ENCODE assay signal across 12 mouse cellular contexts in the genomic region with DNA sequence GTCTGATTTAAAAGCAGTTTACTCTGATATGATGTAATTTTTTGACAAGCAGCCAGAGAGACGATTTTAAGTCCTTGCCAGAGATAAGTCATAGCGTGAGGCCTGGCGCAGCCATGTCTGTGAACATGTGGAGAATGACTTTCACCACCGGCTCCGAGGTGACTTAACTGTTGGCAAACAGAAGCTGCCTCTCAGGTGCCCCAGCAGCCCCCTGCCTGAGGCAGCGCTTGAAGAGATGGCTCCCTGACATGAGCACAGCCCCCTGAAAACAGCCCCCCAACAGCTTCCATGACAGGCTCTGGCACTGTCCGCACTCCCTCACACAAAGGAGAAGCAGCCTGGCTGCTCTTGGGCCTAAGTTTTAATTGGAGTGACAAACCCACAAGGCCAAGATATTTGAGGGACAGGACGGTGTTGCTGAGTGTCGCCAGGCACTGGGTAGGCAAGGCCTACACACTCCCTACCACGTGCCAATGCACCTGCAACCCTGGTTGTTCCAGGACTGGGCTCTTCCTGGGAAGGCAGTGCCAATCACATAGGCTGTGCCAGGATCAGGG. TPM values are rescaled to one million over a fixed set of nuclear protein-coding genes. Genes with fewer than 3 reads are reported as not detected.
DNase-seq lines count a peak whose midpoint lies in the region; ATAC-seq and TF ChIP-seq lines count a peak whose summit lies in the region.
"Had no signal": no experiment of that assay in that cellular context is flagged by ENCODE, and none has a peak within 500 bp of the region (broad histone marks: within the 10 kb centered on the region; RNA-seq: fewer than 3 reads in every experiment).

No protein-coding gene starts in this region.

- H3K9me3 ChIP-seq in heart, embryonic 15.5 days (replicated peaks), result no peaks in the 10 kb centered on the region
- no peaks in the 10 kb centered on the region for H3K9me3 ChIP-seq in heart, embryonic 12.5 days (replicated peaks)
- no peaks in the 10 kb centered on the region for H3K9me3 ChIP-seq in embryonic facial prominence, embryonic 10.5 days
- H3K9me3 ChIP-seq in hindbrain, embryonic 12.5 days (replicated peaks), result no peaks in the 10 kb centered on the region
- H3K9me3 ChIP-seq in midbrain, postnatal 0 days (ENCODE audit: low read length), result no peaks in the 10 kb centered on the region
- H3K9me3 ChIP-seq: megakaryocyte, embryonic 14.5 days had no signal

- 45% methylated on average over 10 of the region's 10 CpGs for WGBS in heart, embryonic 15.5 days
- WGBS in heart, embryonic 12.5 days, result 58% methylated on average over 10 of the region's 10 CpGs
- WGBS in embryonic facial prominence, embryonic 10.5 days, result 86% methylated on average over 10 of the region's 10 CpGs
- 71% methylated on average over 10 of the region's 10 CpGs for WGBS in hindbrain, embryonic 12.5 days
- WGBS in midbrain, postnatal 0 days, result 42% methylated on average over 10 of the region's 10 CpGs

- H3K27me3 ChIP-seq in heart, embryonic 15.5 days, result no peaks in the 10 kb centered on the region
- no peaks in the 10 kb centered on the region for H3K27me3 ChIP-seq in heart, embryonic 12.5 days (replicated peaks)
- no peaks in the 10 kb centered on the region for H3K27me3 ChIP-seq in embryonic facial prominence, embryonic 10.5 days (replicated peaks; ENCODE audit: low read depth, poor library complexity, severe bottlenecking)
- no peaks in the 10 kb centered on the region for H3K27me3 ChIP-seq in hindbrain, embryonic 12.5 days
- no peaks in the 10 kb centered on the region for H3K27me3 ChIP-seq in midbrain, postnatal 0 days (ENCODE audit: insufficient read depth, low read length)
- H3K27me3 ChIP-seq: megakaryocyte, embryonic 14.5 days had no signal

- no peak overlapping the region for H3K4me3 ChIP-seq in heart, embryonic 15.5 days
- no peak overlapping the region for H3K4me3 ChIP-seq in heart, embryonic 12.5 days
- H3K4me3 ChIP-seq in embryonic facial prominence, embryonic 10.5 days, result no peak overlapping the region
- no peak overlapping the region for H3K4me3 ChIP-seq in hindbrain, embryonic 12.5 days
- H3K4me3 ChIP-seq in midbrain, postnatal 0 days (ENCODE audit: low read depth, low read length), result no peak overlapping the region
- H3K4me3 ChIP-seq: erythroblast, embryonic 14.5 days; megakaryocyte, embryonic 14.5 days had no signal

- no peak for ATAC-seq in heart, embryonic 15.5 days (replicated peaks; ENCODE audit: insufficient number of reproducible peaks, insufficient read depth, low FRiP score, low read depth)
- ATAC-seq in heart, embryonic 12.5 days (ENCODE audit: insufficient number of reproducible peaks, low FRiP score), result no peak
- ATAC-seq in hindbrain, embryonic 12.5 days (ENCODE audit: low FRiP score), result no peak
- no peak for ATAC-seq in midbrain, postnatal 0 days (ENCODE audit: low FRiP score)
- no peak for ATAC-seq in megakaryocyte progenitor cell, adult 5-6 weeks (replicated peaks; ENCODE audit: poor library complexity)

- 0 out of 2 replicates have a peak, but pooled peaks cover 3% of the 10 kb centered on the region for H3K36me3 ChIP-seq in heart, embryonic 15.5 days
- H3K36me3 ChIP-seq in heart, embryonic 12.5 days, result peaks cover 5% of the 10 kb centered on the region; the same call in 1 of the 2 replicates
- H3K36me3 ChIP-seq in embryonic facial prominence, embryonic 10.5 days (replicated peaks), result peaks cover 55% of the 10 kb centered on the region
- no peaks in the 10 kb centered on the region for H3K36me3 ChIP-seq in hindbrain, embryonic 12.5 days
- H3K36me3 ChIP-seq in midbrain, postnatal 0 days (ENCODE audit: insufficient read depth, low read length), result no peaks in the 10 kb centered on the region

- H3K9ac ChIP-seq in heart, embryonic 15.5 days, result no peak overlapping the region; the same call in 1 of the 2 replicates
- H3K9ac ChIP-seq in heart, embryonic 12.5 days, result no peak overlapping the region
- peak overlapping the region; percentile 37; the same call in 1 of the 2 replicates for H3K9ac ChIP-seq in hindbrain, embryonic 12.5 days
- H3K9ac ChIP-seq in midbrain, postnatal 0 days (replicated peaks; ENCODE audit: low read length, poor library complexity, severe bottlenecking), result 0 out of 2 replicates have a peak overlapping the region, but pooled peaks have one; percentile 4

- no peak for DNase-seq in embryonic facial prominence, embryonic 10.5 days (ENCODE audit: low spot score)
- DNase-seq in midbrain, postnatal 0 days (ENCODE audit: low spot score), result no peak
- DNase-seq in urinary bladder, postnatal 36 days (ENCODE audit: low spot score in 2 of 2), result no peak
- DNase-seq in ovary, postnatal 36 days (ENCODE audit: low spot score), result no peak
- DNase-seq: right cerebral cortex, postnatal 14 days; thymus, postnatal 25 days had no signal

- H3K27ac ChIP-seq in heart, embryonic 15.5 days, result peak overlapping the region; percentile 46
- H3K27ac ChIP-seq in heart, embryonic 12.5 days (ENCODE audit: poor library complexity, severe bottlenecking), result no peak overlapping the region
- peak overlapping the region; percentile 68 for H3K27ac ChIP-seq in embryonic facial prominence, embryonic 10.5 days (replicated peaks)
- H3K27ac ChIP-seq in hindbrain, embryonic 12.5 days, result peak overlapping the region; percentile 75
- H3K27ac ChIP-seq in midbrain, postnatal 0 days (ENCODE audit: low read depth, low read length), result peak overlapping the region; percentile 63

- TF ChIP-seq CTCF in midbrain, postnatal 0 days (IDR thresholded peaks at IDR 0.05), result no peak

- peaks cover 67% of the 10 kb centered on the region for H3K4me1 ChIP-seq in heart, embryonic 15.5 days (replicated peaks)
- H3K4me1 ChIP-seq in heart, embryonic 12.5 days (replicated peaks), result peaks cover 89% of the 10 kb centered on the region
- H3K4me1 ChIP-seq in embryonic facial prominence, embryonic 10.5 days, result peaks cover 82% of the 10 kb centered on the region
- peaks cover 83% of the 10 kb centered on the region for H3K4me1 ChIP-seq in hindbrain, embryonic 12.5 days
- H3K4me1 ChIP-seq in midbrain, postnatal 0 days (ENCODE audit: insufficient read depth, low read length), result peaks cover 18% of the 10 kb centered on the region

- no peak overlapping the region for H3K4me2 ChIP-seq in heart, embryonic 15.5 days
- no peak overlapping the region for H3K4me2 ChIP-seq in heart, embryonic 12.5 days
- H3K4me2 ChIP-seq in hindbrain, embryonic 12.5 days (replicated peaks), result no peak overlapping the region
- no peak overlapping the region for H3K4me2 ChIP-seq in midbrain, postnatal 0 days (ENCODE audit: low read depth, low read length, poor library complexity, severe bottlenecking)

RNA-seq across cellular contexts. Expression of gene Tesc, which starts 56.7 kb away (rescaled TPM):
- polyA plus RNA-seq in heart, embryonic 15.5 days (2015; fragmentation: Nextera tagmentation; extraction: Ambion mirVana), result 10.1 and 11.0 TPM in 2 replicates
- 17.3 and 20.4 TPM in 2 replicates for polyA plus RNA-seq in heart, embryonic 12.5 days (2016; fragmentation: Nextera tagmentation; extraction: Ambion mirVana)
- polyA plus RNA-seq in embryonic facial prominence, embryonic 10.5 days (2016; fragmentation: Nextera tagmentation; extraction: Ambion mirVana), result 0.20 and 1.6 TPM in 2 replicates
- polyA plus RNA-seq in hindbrain, embryonic 12.5 days (2016; fragmentation: Nextera tagmentation; extraction: Ambion mirVana), result 0.53 and 0.56 TPM in 2 replicates
- 3.6 and 4.7 TPM in 2 replicates for total RNA-seq in midbrain, postnatal 0 days (2014; rRNA removed)
- polyA plus RNA-seq in midbrain, postnatal 0 days (2015; fragmentation: Nextera tagmentation; extraction: Ambion mirVana), result 5.5 and 8.2 TPM in 2 replicates
- total RNA-seq in megakaryocyte progenitor cell, adult 5-6 weeks (2015), result 0.25 and 0.42 TPM in 2 replicates
- total RNA-seq in megakaryocyte progenitor cell, adult 5-6 weeks (2017), result not detected in 2 replicates

Comparison
In these comparisons a context has a peak if more than half of its experiments do, and no peak if none do; other contexts are left out.
1. H3K9ac ChIP-seq: peak in hindbrain, embryonic 12.5 days (single experiment) and midbrain, postnatal 0 days (single experiment); none in heart, embryonic 15.5 days (single experiment) and heart, embryonic 12.5 days (single experiment).